Mouse (Mus musculus) testis, adult 2 months (tissue): ENCODE data around the gene 2300002M23Rik. TPM values are rescaled to one million over a fixed set of nuclear protein-coding genes. Genes with fewer than 3 reads are reported as not detected.

Source experiments
- H3K27ac ChIP-seq: fragments of 200-500 bp; 2 replicates; pipeline ENCODE4 v1.5.1; 2012; ENCODE audit warnings: low read depth, low read length; ENCODE audit not compliant: control insufficient read depth, insufficient read depth
- H3K27me3 ChIP-seq: fragments of 200-500 bp; 2 replicates; pipeline ENCODE4 v1.6.1; 2012; ENCODE audit warnings: mild to moderate bottlenecking, low read length, moderate library complexity; ENCODE audit not compliant: control insufficient read depth, insufficient read depth
- H3K36me3 ChIP-seq: fragments of 200-500 bp; 2 replicates; pipeline ENCODE4 v1.6.1; 2012; ENCODE audit warnings: mild to moderate bottlenecking, low read length; ENCODE audit not compliant: control insufficient read depth, insufficient read depth
- H3K4me1 ChIP-seq: fragments of 200-500 bp; 2 replicates; pipeline ENCODE4 v1.6.1; 2012; ENCODE audit warnings: low read length; ENCODE audit not compliant: control insufficient read depth, insufficient read depth
- H3K4me3 ChIP-seq: fragments of 200-500 bp; 2 replicates; pipeline ENCODE4 v1.5.1; 2012; ENCODE audit warnings: low read depth, mild to moderate bottlenecking, low read length, moderate library complexity, mixed read lengths; ENCODE audit not compliant: control insufficient read depth
- CTCF ChIP-seq: fragments of 200-500 bp; IDR thresholded peaks from 2 replicates; pipeline ENCODE4 v1.5.1; 2012; ENCODE audit warnings: low read depth, mild to moderate bottlenecking, inconsistent platforms, low read length, moderate library complexity; ENCODE audit not compliant: control insufficient read depth, insufficient read depth, insufficient replicate concordance
- POLR2A ChIP-seq: fragments of 200-500 bp; IDR thresholded peaks from 2 replicates; pipeline ENCODE4 v1.6.1; 2012; ENCODE audit warnings: low read depth, mild to moderate bottlenecking, inconsistent platforms, low read length, moderate library complexity; ENCODE audit not compliant: control insufficient read depth
- polyA plus RNA-seq: library from polyadenylated mRNA; depleted of rRNA; stranded (reverse); fragments of >200 nt; gene quantifications from 2 replicates; pipeline ENCODE4 v1.2.3, GENCODE M21; 2012

Gene 2300002M23Rik
- polyA plus RNA-seq, 1 experiment: not detected

DNA sequence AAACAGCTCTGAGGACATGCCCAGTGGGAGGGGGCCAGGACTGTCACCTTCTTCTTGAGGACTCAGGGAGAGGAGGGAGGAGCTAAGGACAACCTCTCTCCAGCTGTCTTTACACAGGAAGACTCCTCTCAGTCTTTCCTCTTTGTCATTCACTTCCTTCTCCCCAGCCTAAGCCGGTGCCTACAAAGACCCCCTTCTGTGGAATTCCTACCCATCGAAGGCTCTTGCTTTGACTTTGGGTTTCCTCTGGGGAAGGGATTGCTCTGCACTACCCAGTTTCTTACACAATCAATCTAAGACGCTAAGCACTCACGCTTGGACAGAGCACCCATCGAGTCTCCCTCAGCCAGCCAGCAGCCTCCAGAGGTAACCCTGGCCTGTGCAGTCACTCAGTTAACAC lies 18.6 kb upstream of the 2300002M23Rik start:
- H3K36me3 ChIP-seq: no peaks in the 10 kb centered on the region
- peak overlapping the region; percentile 43; the same call in 1 of the 2 replicates for H3K27ac ChIP-seq
- no peaks in the 10 kb centered on the region for H3K27me3 ChIP-seq
- no peak overlapping the region for H3K4me3 ChIP-seq
- TF ChIP-seq POLR2A: no peak
- TF ChIP-seq CTCF: no peak
- no peaks in the 10 kb centered on the region; the same call in 1 of the 2 replicates for H3K4me1 ChIP-seq

DNA sequence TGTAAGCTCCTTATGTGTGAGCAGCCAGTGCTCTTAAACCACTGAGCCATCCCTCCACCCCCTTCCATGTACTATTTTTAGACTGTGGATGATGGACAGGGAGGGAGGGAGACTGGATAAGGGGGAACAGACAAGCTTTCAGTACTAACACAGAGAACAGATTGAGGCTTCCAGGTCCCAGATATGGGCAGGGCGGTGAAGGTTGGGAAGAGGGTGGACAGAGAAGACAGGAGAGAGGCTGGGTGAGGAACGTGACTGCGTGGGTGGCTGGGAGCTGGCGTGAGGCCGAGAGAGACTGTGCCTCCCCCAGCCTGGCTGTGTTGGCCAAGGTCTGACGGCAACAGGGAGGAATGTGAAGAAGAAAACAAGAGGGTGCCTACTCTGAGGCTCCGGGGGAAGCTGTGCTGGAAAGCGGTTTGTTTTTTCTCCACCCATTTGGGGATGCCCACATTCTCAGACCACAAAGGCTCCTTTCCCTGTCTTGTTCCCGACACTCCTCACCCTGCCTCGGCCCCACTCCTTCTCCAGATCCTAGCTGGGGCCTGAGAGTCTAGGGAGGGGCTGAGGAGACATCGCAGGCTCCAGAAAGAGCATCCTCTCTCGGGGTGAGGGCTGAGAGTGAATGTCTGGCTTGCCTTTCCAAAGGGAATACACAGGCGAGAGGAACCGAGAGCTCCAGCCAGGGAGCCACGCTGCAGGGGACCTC lies 17.7 kb upstream of the 2300002M23Rik start:
- Histone ChIP-seq H3K4me3 (no peak overlapping the region), H3K27ac (peak overlapping the region; percentile 88), H3K36me3 (no peaks in the 10 kb centered on the region), H3K27me3 (no peaks in the 10 kb centered on the region), H3K4me1 (peaks cover 1% of the 10 kb centered on the region; the same call in 1 of the 2 replicates)
- TF ChIP-seq CTCF (no peak), POLR2A (no peak)

DNA sequence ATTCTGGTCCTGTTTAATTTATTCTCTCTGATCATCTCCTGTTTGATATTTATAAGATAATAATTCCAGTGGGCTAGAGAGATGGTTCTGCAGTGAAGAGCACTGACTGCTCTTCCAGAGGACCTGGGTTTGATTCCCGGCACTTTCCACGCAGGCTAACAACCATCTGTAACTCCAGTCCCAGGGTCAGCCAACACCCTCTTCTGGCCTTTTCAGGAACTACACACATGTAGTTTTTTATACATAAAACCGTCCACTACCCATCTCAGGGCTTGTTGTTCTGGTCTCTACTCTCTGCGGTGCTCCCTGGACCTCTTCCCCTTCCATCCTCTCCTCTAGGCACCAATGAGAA lies 17.1 kb upstream of the 2300002M23Rik start:
- no peak for TF ChIP-seq CTCF
- no peak for TF ChIP-seq POLR2A
- Histone ChIP-seq H3K4me3 (no peak overlapping the region), H3K4me1 (peaks cover 5% of the 10 kb centered on the region), H3K36me3 (no peaks in the 10 kb centered on the region), H3K27ac (peak overlapping the region; percentile 88), H3K27me3 (no peaks in the 10 kb centered on the region)

- TF ChIP-seq POLR2A (no peak), CTCF (no peak)
- Histone ChIP-seq H3K27me3 (no peaks in the 10 kb centered on the region), H3K27ac (no peak overlapping the region), H3K4me1 (peaks cover 12% of the 10 kb centered on the region), H3K4me3 (no peak overlapping the region), H3K36me3 (no peaks in the 10 kb centered on the region)
Observed at GRCm38 (mm10) chr17:35550871-35551270, 16.4 kb upstream of the 2300002M23Rik start.

DNA sequence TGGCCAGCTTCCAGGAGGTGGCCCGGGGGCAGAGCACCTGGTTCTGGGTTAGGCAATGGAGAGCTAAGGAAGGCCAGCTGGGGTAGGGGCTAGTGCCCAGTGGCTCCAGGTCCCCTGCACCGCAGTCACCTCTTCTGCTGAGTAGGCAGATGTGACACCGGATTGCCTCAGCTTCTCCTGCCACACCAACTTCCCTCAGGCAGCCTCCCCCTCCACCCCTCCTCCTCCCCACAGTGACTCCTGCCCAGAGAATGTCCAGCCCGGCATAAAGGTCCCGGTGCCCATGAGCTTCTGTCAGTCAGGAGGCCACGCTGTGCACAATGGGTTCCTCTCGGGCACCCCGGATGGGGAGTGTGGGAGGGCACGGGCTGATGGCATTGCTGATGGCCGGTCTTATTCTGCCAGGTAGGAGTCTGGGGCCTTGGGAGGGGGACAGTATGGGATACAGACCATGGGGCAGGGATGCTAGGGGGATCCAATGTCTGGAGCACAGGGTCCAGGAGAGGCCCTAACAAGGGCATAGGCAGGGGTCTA lies 15.3 kb upstream of the 2300002M23Rik start, which contains the start of gene Cdsn:
Cdsn (plus strand) TSS at position 248 of the 534 bp plus-strand sequence.
- Histone ChIP-seq H3K36me3 (no peaks in the 10 kb centered on the region), H3K27me3 (no peaks in the 10 kb centered on the region), H3K4me3 (no peak within 1 kb of the TSS), H3K4me1 (peaks cover 23% of the 10 kb centered on the region), H3K27ac (no peak within 1 kb of the TSS)
- TF ChIP-seq CTCF: no peak
- TF ChIP-seq POLR2A: no peak

- Histone ChIP-seq H3K4me1 (peaks cover 23% of the 10 kb centered on the region), H3K36me3 (no peaks in the 10 kb centered on the region), H3K4me3 (peak overlapping the region; percentile 83), H3K27me3 (no peaks in the 10 kb centered on the region), H3K27ac (no peak overlapping the region)
- TF ChIP-seq POLR2A (no peak), CTCF (no peak)
Observed at GRCm38 (mm10) chr17:35554321-35554720, 12.9 kb upstream of the 2300002M23Rik start.

- no peak overlapping the region for H3K27ac ChIP-seq
- H3K27me3 ChIP-seq: no peaks in the 10 kb centered on the region
- peaks cover 23% of the 10 kb centered on the region for H3K4me1 ChIP-seq
- H3K4me3 ChIP-seq: peak overlapping the region; percentile 83
- H3K36me3 ChIP-seq: no peaks in the 10 kb centered on the region
- no peak for TF ChIP-seq CTCF
- no peak; the same call in 1 of the 2 replicates for TF ChIP-seq POLR2A
Observed at GRCm38 (mm10) chr17:35554761-35555397, 12.4 kb upstream of the 2300002M23Rik start.
